Mouse (Mus musculus) lung, adult 2 months (tissue): ENCODE data around the gene Olfr1206.

Source experiments
- CTCF ChIP-seq: fragments of 200-500 bp; IDR thresholded peaks from 2 replicates; pipeline ENCODE4 v1.5.1; 2011; ENCODE audit warnings: mild to moderate bottlenecking, low read length, control low read depth; ENCODE audit not compliant: insufficient read depth
- POLR2A ChIP-seq: fragments of 200-500 bp; IDR thresholded peaks from 2 replicates; pipeline ENCODE4 v1.6.1; 2011; ENCODE audit warnings: low read depth, mild to moderate bottlenecking, control low read depth, low read length, borderline replicate concordance; ENCODE audit errors: extremely low read depth

DNA sequence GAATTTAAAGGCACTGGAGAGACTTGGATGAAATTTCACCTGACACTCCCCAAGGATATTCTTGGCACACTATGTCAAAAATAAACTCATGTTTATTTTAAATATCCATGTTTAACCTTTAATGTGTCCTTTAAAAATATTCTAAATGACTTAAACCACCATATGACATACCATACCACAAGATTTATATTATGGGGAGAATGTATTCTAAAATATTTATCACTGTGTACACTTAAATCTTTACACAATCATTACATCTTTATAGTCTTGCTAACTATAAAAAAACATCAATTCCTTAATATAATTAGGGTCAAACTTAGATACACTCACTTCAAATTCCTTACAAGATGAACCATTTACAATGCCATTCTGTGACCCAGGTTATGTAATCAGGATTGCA, 39.2 kb downstream of the Olfr1206 start, which contains the start of gene Olfr1208:
- no peak for TF ChIP-seq POLR2A
- no peak for TF ChIP-seq CTCF
